Mouse (Mus musculus) limb, embryonic 13.5 days (tissue): Measurements from ENCODE around the gene AC170998.1. TPM values are rescaled to one million over a fixed set of nuclear protein-coding genes. Genes with fewer than 3 reads are reported as not detected.

Experiments used
- ATAC-seq: fragments of 200-750 bp; cut with Nextera tagmentation; 2 replicates; pipeline ENCODE4 v1.8.0; 2017; ENCODE audit warnings: low read depth, moderate number of reproducible peaks, moderate TSS enrichment; ENCODE audit not compliant: low FRiP score
- H3K27ac ChIP-seq: fragments of 300-500 bp; sonication (generic); 2 replicates; pipeline ENCODE4 v1.5.1; 2015; ENCODE audit warnings: inconsistent platforms, mild to moderate bottlenecking, moderate library complexity
- H3K27me3 ChIP-seq: fragments of 300-500 bp; sonication (generic); 2 replicates; pipeline ENCODE4 v1.6.1; 2015; ENCODE audit warnings: mild to moderate bottlenecking, inconsistent platforms
- H3K36me3 ChIP-seq: fragments of 300-500 bp; sonication (generic); 2 replicates; pipeline ENCODE4 v1.6.1; 2015; ENCODE audit warnings: inconsistent platforms, mild to moderate bottlenecking, moderate library complexity
- H3K4me1 ChIP-seq: fragments of 300-500 bp; sonication (generic); 2 replicates; pipeline ENCODE4 v1.6.1; 2015; ENCODE audit warnings: inconsistent platforms
- H3K4me2 ChIP-seq: fragments of 300-500 bp; sonication (generic); replicated peaks from 2 replicates; pipeline ENCODE4 v1.6.1; 2015; ENCODE audit warnings: inconsistent platforms, mild to moderate bottlenecking, moderate library complexity
- H3K4me3 ChIP-seq: fragments of 300-500 bp; sonication (generic); 2 replicates; pipeline ENCODE4 v1.5.1; 2015; ENCODE audit warnings: moderate library complexity, mild to moderate bottlenecking, inconsistent platforms
- H3K9ac ChIP-seq: fragments of 300-500 bp; sonication (generic); 2 replicates; pipeline ENCODE4 v1.6.1; 2015; ENCODE audit warnings: mild to moderate bottlenecking, inconsistent platforms
- H3K9me3 ChIP-seq: fragments of 300-500 bp; sonication (generic); 2 replicates; pipeline ENCODE4 v1.6.1; 2016; ENCODE audit warnings: inconsistent platforms
- WGBS: fragments of 180-500 bp; shearing (Covaris S2); methylation state at CpG from one replicate; pipeline ENCODE4 v1.1.7; 2015; 5-methylcytosine and 5-hydroxymethylcytosine counted together
- polyA plus RNA-seq: library from polyadenylated mRNA; unstranded; fragments of >200 nt; fragmentation: Nextera tagmentation; extraction: Ambion mirVana; gene quantifications from 2 replicates; pipeline ENCODE4 v1.2.1, GENCODE M21; 2015

Gene AC170998.1
- polyA plus RNA-seq, 1 experiment from 2014 or later: 3.2 TPM

DNA sequence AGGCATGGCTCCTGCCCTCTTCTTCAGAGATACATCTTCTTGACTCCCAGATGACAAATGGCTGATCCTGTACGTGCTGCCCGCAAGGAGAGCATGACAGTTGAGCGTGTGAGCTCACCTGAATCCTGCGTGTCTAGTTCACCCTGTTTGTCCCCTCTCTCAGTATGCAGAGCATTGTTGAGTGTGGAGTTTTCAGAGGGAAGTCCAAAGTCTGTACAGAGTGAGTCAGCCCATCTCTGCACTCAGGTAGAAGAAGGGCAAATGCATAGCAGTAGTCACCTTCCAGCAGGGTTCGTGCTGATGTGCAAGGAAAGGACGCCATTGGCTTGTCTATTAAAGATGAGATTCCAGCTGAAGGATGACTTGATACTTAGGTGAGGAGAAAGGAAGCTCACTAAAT is 13.4 kb downstream of the AC170998.1 start:
- Histone ChIP-seq H3K4me1 (no peaks in the 10 kb centered on the region), H3K4me3 (no peak overlapping the region), H3K4me2 (no peak overlapping the region), H3K36me3 (peaks cover 86% of the 10 kb centered on the region), H3K27ac (no peak overlapping the region), H3K9me3 (no peaks in the 10 kb centered on the region), H3K27me3 (no peaks in the 10 kb centered on the region), H3K9ac (no peak overlapping the region)
- WGBS: 89% methylated on average over 6 of the region's 6 CpGs
- no peak for ATAC-seq

DNA sequence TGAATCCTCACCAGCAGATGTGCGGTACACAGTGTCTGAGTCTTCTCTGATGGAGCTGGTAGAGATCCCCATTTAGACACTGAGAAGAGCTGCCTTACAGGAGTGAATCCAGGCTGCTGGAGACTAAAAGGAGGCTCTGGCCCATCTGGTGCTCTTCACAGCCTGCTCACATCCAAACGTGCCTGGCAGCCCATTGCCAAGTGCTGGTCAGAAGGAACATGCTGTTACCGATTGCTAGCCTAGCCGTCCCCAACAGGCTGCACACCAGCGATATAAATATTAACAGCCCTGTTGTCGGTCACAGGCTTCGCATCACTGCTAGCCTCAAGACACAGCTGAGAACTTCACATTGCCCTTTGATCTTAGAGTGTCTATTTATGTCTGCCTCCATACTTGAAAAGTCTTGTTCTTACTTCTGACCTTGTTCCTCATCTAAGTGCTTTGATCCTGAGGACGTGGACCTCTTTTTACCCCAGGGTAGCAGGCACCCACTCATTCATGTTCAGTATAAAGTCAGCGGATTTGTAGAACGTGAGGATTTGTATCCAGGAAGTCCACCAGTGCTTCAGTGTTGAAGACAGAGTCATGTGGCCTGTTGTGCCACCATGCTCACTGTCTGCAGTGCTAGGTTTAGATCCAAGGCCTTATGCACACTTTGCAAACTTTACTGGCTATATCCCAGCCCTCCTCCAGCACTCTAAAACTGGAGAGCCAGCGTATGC is 17.4 kb downstream of the AC170998.1 start:
- no peak for ATAC-seq
- WGBS: 95% methylated on average over 11 of the region's 11 CpGs
- Histone ChIP-seq H3K27me3 (no peaks in the 10 kb centered on the region), H3K9ac (no peak overlapping the region), H3K4me2 (no peak overlapping the region), H3K4me1 (no peaks in the 10 kb centered on the region), H3K36me3 (peaks cover 99% of the 10 kb centered on the region), H3K4me3 (no peak overlapping the region), H3K27ac (no peak overlapping the region), H3K9me3 (no peaks in the 10 kb centered on the region)

DNA sequence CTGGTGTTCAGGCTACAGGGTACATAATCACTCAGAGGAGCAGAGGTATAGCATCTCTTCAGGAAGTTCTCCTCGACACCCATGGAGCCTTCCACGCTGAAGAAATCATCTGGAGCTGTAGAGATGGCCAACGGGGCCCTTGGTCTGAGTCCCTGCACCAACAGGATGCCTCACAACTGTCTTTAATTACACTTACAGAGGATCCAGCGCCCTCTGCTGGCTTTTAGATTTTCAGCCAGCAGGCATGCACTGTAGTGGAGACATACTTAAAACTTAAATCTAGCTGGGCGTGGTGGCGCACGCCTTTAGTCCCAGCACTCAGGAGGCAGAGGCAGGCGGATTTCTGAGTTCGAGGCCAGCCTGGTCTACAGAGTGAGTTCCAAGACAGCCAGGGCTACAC is 18.0 kb downstream of the AC170998.1 start:
- H3K27ac ChIP-seq: no peak overlapping the region
- no peaks in the 10 kb centered on the region for H3K9me3 ChIP-seq
- H3K27me3 ChIP-seq: no peaks in the 10 kb centered on the region
- no peak overlapping the region for H3K9ac ChIP-seq
- peaks cover 99% of the 10 kb centered on the region for H3K36me3 ChIP-seq
- H3K4me3 ChIP-seq: no peak overlapping the region
- 92% methylated on average over 9 of the region's 9 CpGs for WGBS
- no peak for ATAC-seq
- H3K4me2 ChIP-seq: no peak overlapping the region
- H3K4me1 ChIP-seq: no peaks in the 10 kb centered on the region

DNA sequence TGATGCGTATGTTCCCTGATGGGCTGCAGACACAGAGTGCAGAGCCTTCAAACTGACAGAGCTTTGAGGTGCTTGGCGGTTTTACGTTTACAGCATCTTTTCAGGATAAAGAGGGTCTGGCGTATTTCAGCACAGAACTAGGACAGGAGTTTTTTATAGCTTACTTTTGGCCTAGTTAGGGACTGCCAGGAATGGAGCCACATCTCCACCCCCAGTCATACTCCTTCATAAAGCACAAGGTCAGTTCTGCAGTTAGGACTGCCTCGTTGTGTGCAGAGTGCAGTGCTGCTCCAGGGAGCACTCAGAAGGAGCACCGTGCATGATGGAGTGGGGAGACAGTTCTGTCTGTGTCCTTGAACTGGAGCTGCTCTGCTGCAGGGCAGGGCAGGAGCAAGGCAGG is 19.9 kb downstream of the AC170998.1 start:
- 78% methylated on average over 6 of the region's 6 CpGs for WGBS
- H3K9ac ChIP-seq: no peak overlapping the region
- no peaks in the 10 kb centered on the region for H3K4me1 ChIP-seq
- no peak for ATAC-seq
- peaks cover 83% of the 10 kb centered on the region for H3K36me3 ChIP-seq
- no peak overlapping the region for H3K4me3 ChIP-seq
- no peaks in the 10 kb centered on the region for H3K9me3 ChIP-seq
- no peaks in the 10 kb centered on the region for H3K27me3 ChIP-seq
- H3K4me2 ChIP-seq: no peak overlapping the region
- no peak overlapping the region for H3K27ac ChIP-seq

DNA sequence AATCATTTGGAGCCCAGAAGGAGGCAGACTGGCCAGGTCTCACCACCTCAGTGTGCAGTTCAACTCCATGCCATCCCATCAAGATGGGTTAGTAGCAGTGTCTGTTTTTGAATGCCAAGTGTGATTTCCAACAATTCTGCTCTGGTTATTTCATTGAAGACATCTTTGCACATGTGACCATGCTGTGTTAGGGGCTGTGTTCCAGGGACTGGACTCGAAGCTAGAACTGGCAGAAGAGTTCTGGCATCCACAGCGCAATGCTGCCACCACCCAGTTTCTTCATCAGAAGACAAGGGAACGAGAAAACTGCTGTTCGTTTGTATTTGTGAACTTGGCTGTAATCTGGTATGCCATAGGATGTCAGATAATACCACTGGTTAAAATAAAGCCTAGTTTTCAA is 22.1 kb downstream of the AC170998.1 start:
- Histone ChIP-seq H3K27ac (no peak overlapping the region), H3K27me3 (no peaks in the 10 kb centered on the region), H3K4me2 (no peak overlapping the region), H3K4me1 (no peaks in the 10 kb centered on the region), H3K4me3 (no peak overlapping the region), H3K9ac (no peak overlapping the region), H3K36me3 (peaks cover 60% of the 10 kb centered on the region), H3K9me3 (no peaks in the 10 kb centered on the region)
- 91% methylated on average over 4 of the region's 4 CpGs for WGBS
- no peak for ATAC-seq

DNA sequence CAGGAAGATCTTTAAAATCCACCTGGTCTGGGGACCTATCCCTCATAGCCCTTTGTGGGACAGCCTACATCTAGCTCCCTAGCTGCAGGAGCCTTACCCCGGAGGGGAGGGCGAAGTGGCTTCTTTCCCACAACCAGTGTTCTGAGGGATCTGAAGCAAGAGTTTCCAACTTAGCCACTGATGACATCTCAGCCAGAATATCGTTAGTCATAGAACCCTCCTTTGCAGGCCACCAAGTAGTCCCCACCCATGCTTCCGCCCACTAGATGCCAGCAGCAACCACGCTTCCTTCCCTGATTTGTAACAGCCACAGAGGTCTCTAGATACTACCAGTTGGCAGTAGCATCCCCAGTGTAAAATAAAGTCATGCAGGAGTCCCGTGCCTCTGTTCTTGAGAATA is 24.7 kb downstream of the AC170998.1 start:
- Histone ChIP-seq H3K27me3 (no peaks in the 10 kb centered on the region), H3K4me3 (no peak overlapping the region), H3K9ac (no peak overlapping the region), H3K36me3 (peaks cover 35% of the 10 kb centered on the region), H3K27ac (no peak overlapping the region), H3K9me3 (no peaks in the 10 kb centered on the region), H3K4me1 (no peaks in the 10 kb centered on the region), H3K4me2 (no peak overlapping the region)
- WGBS: 80% methylated on average over 6 of the region's 6 CpGs
- ATAC-seq: no peak

DNA sequence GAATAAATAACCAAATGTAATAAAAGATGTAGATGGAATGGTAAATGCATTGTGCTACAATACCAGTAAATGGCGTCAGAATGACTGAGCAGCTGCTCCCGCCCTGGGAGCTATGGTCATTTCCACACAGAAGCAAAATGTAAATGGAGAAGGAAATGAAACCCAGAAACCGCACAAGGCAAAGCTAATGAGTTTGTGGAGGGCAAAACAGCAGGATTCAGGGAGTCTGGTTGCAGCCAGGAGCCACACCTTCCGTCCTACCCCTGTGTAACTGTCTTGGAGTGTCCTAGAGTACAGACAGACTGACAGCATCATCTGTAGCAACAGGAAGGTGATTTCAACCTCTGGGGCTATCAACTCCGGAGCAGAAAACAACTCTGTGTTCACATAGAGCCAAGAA is 30.6 kb downstream of the AC170998.1 start:
- Histone ChIP-seq H3K4me2 (no peak overlapping the region), H3K4me3 (no peak overlapping the region), H3K9ac (no peak overlapping the region), H3K27ac (no peak overlapping the region), H3K4me1 (0 out of 2 replicates have a peak, but pooled peaks cover 2% of the 10 kb centered on the region), H3K9me3 (no peaks in the 10 kb centered on the region), H3K27me3 (no peaks in the 10 kb centered on the region), H3K36me3 (no peaks in the 10 kb centered on the region)
- ATAC-seq: no peak
- 32% methylated on average over 5 of the region's 5 CpGs for WGBS

DNA sequence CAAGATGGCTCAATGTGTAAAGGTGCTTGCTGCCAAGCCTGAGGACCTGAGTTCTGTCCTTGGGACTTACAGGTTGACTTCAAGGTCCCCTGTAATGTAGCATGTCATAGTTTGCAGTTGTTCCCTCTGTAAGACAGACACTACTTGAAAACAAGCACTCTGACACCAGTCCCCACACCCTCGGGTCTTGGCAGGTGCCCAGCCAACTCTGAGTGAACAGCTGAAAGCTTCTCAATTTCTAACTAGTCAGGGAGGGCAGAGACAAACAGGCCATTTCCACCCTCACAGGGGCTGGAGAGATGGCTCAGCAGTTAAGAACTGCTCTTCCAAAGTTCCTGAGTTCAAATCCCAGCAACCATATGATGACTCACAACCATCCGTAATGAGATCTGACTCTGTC is 31.6 kb downstream of the AC170998.1 start:
- no peak overlapping the region for H3K4me3 ChIP-seq
- ATAC-seq: no peak
- no peak overlapping the region for H3K9ac ChIP-seq
- H3K27me3 ChIP-seq: no peaks in the 10 kb centered on the region
- H3K27ac ChIP-seq: no peak overlapping the region
- no peaks in the 10 kb centered on the region for H3K9me3 ChIP-seq
- 0 out of 2 replicates have a peak, but pooled peaks cover 2% of the 10 kb centered on the region for H3K4me1 ChIP-seq
- H3K4me2 ChIP-seq: no peak overlapping the region
- WGBS: 77% methylated on average over 2 of the region's 2 CpGs
- H3K36me3 ChIP-seq: no peaks in the 10 kb centered on the region

DNA sequence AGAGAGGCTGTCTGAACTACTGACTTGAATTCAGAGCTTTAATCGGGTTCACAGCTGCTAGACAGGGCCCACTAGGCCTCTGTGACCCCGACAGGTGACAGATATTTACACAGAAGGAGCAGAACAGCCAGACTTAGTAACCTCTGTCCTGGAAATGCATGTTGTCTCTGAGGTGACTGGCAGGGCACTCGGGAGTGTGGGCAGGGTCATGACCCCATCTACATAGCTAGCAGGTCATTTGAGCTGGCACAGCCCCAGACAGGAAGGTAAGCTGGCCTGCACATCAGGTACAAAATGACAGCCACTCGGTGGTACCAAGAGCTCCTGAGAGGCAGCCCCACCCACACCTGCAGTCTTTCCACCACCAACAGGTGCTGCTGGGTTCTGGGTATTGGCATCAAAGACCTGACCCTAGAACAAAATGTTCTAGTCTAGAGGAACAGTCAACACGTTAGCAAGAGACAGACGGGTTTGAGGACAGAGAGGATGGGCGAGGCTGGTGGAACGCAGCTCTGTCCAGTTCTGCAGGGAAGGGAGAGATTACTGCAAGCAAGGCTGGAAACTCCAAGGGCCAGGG is 34.9 kb downstream of the AC170998.1 start:
- H3K4me1 ChIP-seq: 0 out of 2 replicates have a peak, but pooled peaks cover 2% of the 10 kb centered on the region
- WGBS: 64% methylated on average over 8 of the region's 8 CpGs
- ATAC-seq: no peak

DNA sequence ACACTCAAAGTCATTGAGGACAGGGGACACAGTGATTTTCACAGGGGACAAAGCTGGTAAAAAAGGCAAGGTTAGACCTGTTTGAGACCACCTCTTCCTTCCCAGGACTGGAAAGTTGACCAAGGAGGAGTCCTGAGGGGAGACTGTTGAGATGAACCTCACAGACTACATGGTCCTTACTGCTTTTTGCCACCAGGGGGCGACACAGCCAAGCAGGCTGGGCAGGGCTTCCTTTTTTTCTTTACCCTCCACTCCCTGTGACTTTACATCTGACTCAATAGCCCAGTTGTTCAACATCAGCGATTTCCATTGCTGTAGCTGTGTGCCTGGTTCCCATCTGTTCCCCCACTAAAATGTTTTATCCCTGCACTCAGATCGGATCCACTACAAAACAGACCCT is 36.0 kb downstream of the AC170998.1 start:
- Histone ChIP-seq H3K27ac (no peak overlapping the region), H3K4me1 (no peaks in the 10 kb centered on the region), H3K9me3 (no peaks in the 10 kb centered on the region), H3K36me3 (no peaks in the 10 kb centered on the region), H3K9ac (no peak overlapping the region), H3K4me2 (no peak overlapping the region), H3K4me3 (no peak overlapping the region), H3K27me3 (peaks cover under 1% of the 10 kb centered on the region; the same call in 1 of the 2 replicates)
- no peak for ATAC-seq
- 19% methylated on average over 3 of the region's 3 CpGs for WGBS

More for the DNA sequence above, 34.9 kb downstream of the AC170998.1 start:
- Histone ChIP-seq H3K36me3 (no peaks in the 10 kb centered on the region), H3K9me3 (no peaks in the 10 kb centered on the region), H3K4me3 (no peak overlapping the region), H3K4me2 (no peak overlapping the region), H3K27me3 (no peaks in the 10 kb centered on the region), H3K9ac (no peak overlapping the region), H3K27ac (no peak overlapping the region)

DNA sequence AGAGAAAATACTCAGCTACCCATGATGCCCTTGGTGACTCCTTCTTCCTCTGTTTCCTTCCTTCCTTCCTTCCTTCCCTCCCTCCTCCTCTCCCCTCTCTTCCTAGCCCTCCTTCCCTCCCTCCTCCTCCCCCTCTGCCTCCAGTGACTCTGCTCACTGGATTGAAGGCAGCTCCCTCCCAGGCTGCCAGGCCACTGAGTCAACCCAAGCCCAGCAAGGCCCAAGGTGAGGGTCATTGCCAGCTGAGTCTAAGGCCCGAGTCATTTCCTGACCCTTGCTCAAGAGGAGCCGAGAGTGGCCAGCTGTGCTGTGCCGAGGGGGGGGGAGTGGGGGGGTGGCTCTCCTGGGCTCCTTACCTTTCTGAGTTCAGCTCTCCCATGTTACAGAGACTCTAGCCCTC is 40.3 kb downstream of the AC170998.1 start:
- no peak overlapping the region for H3K9ac ChIP-seq
- no peaks in the 10 kb centered on the region for H3K36me3 ChIP-seq
- no peak for ATAC-seq
- no peak overlapping the region for H3K4me3 ChIP-seq
- 58% methylated on average over 3 of the region's 3 CpGs for WGBS
- no peak overlapping the region for H3K4me2 ChIP-seq
- peaks cover 18% of the 10 kb centered on the region for H3K4me1 ChIP-seq
- H3K27ac ChIP-seq: no peak overlapping the region
- no peaks in the 10 kb centered on the region for H3K9me3 ChIP-seq
- peaks cover 39% of the 10 kb centered on the region for H3K27me3 ChIP-seq

DNA sequence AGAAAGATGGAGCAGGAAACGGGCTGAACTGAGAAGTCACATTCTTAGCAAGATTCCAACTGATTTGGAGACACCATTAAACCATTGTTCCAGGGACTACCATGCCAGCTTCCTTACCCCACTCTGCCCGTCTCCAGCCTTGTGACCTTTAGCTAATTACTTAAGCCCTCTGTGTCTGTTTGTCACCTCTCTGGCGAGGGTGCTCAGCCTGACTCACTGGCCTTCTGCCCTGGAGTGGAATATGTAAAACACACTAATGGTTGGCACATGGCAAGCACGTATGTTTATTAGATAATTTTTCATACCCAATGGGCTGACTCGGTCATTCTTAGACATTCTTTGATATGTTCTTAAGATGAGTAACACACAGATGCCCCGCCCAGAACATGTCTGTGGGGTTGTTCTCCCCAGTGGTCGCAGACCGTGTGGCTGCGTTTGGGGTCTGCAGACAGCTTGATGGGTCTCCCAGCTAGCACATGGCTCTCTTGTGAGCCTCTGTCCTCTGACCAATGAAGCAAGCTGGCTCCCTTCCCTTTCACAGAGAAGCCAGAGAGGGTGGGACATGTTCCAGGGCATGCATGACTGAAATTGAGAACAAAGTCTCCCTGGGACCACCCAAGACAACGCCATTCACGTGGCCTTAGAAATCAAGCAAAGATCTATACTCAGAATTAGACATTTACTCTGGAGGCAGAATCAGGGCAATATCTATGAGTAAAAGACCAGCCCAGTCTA is 41.1 kb downstream of the AC170998.1 start:
- Histone ChIP-seq H3K9me3 (no peaks in the 10 kb centered on the region), H3K27me3 (peaks cover 42% of the 10 kb centered on the region), H3K4me3 (no peak overlapping the region), H3K4me1 (peaks cover 18% of the 10 kb centered on the region), H3K36me3 (no peaks in the 10 kb centered on the region), H3K27ac (no peak overlapping the region), H3K4me2 (no peak overlapping the region), H3K9ac (no peak overlapping the region)
- WGBS: 71% methylated on average over 11 of the region's 11 CpGs
- ATAC-seq: no peak
